Mouse (Mus musculus) liver, postnatal 0 days (tissue): ENCODE data around the gene Gm15517.

Experiments
- CTCF ChIP-seq: sonication (generic); IDR thresholded peaks from 2 replicates; pipeline ENCODE4 v1.5.1; 2016; ENCODE audit warnings: antibody characterized with exemption, low read depth
- EP300 ChIP-seq: IDR thresholded peaks from 2 replicates; pipeline ENCODE4 v1.6.1; 2016; ENCODE audit warnings: antibody characterized with exemption, low read depth, mild to moderate bottlenecking

- 0 out of 2 replicates have a peak, but pooled peaks have one; percentile 2 for TF ChIP-seq CTCF
- TF ChIP-seq EP300 = peak; percentile 87
These were observed 14.9 kb upstream of the Gm15517 start, which contains the start of the genes 1700028J19Rik and 2410002F23Rik for GRCm38 (mm10) chr7:44246055-44246983.
